Mouse (Mus musculus) liver, embryonic 16.5 days (tissue): Measurements from ENCODE around the gene Ccr10. TPM values are rescaled to one million over a fixed set of nuclear protein-coding genes. Genes with fewer than 3 reads are reported as not detected.
"Not testable (repeated sequence)": the region's sequence is repeated elsewhere in the genome, so short reads cannot be mapped to it uniquely, and the experiment has no call there.

Experiments used
- ATAC-seq: fragments of 200-750 bp; cut with Nextera tagmentation; 2 replicates; pipeline ENCODE4 v1.8.0; 2017; ENCODE audit warnings: low read depth, mild to moderate bottlenecking, moderate number of reproducible peaks, moderate library complexity
- H3K27ac ChIP-seq: fragments of 300-500 bp; sonication (generic); 2 replicates; pipeline ENCODE4 v1.5.1; 2014; ENCODE audit warnings: mild to moderate bottlenecking, low read length
- H3K27me3 ChIP-seq: fragments of 300-500 bp; sonication (generic); 2 replicates; pipeline ENCODE4 v1.6.1; 2014; ENCODE audit warnings: low read depth, low read length, mixed read lengths; ENCODE audit not compliant: control insufficient read depth, insufficient read depth
- H3K36me3 ChIP-seq: fragments of 300-500 bp; sonication (generic); 2 replicates; pipeline ENCODE4 v1.6.1; 2014; ENCODE audit warnings: mild to moderate bottlenecking; ENCODE audit not compliant: control insufficient read depth, insufficient read depth
- H3K4me1 ChIP-seq: fragments of 300-500 bp; sonication (generic); 2 replicates; pipeline ENCODE4 v1.6.1; 2014; ENCODE audit warnings: low read depth, low read length, mixed read lengths; ENCODE audit not compliant: control insufficient read depth
- H3K4me2 ChIP-seq: fragments of 300-500 bp; sonication (generic); 2 replicates; pipeline ENCODE4 v1.6.1; 2014; ENCODE audit warnings: low read depth, low read length, mixed read lengths
- H3K4me3 ChIP-seq: fragments of 300-500 bp; sonication (generic); 2 replicates; pipeline ENCODE4 v1.5.1; 2014; ENCODE audit warnings: low read depth, mild to moderate bottlenecking, low read length
- H3K9ac ChIP-seq: fragments of 300-500 bp; sonication (generic); 2 replicates; pipeline ENCODE4 v1.6.1; 2014; ENCODE audit warnings: low read depth, low read length
- H3K9me3 ChIP-seq: fragments of 300-500 bp; sonication (generic); replicated peaks from 2 replicates; pipeline ENCODE4 v1.6.1; 2016; ENCODE audit warnings: low read length; ENCODE audit not compliant: control insufficient read depth
- WGBS: fragments of 180-500 bp; shearing (Covaris S2); extraction: QIAGEN DNeasy Blood & Tissue Kit; methylation state at CpG from one replicate; pipeline ENCODE4 v1.1.7; 2014; ENCODE audit not compliant: insufficient replicate concordance; 5-methylcytosine and 5-hydroxymethylcytosine counted together
- microRNA-seq: library from miRNA; unstranded; fragments of <30 nt; microRNA quantifications from one replicate; pipeline ENCODE4, GENCODE M21; 2016
- polyA plus RNA-seq: library from polyadenylated mRNA; unstranded; fragments of >200 nt; fragmentation: Nextera tagmentation; extraction: Ambion mirVana; gene quantifications from 2 replicates; pipeline ENCODE4 v1.2.1, GENCODE M21; 2015

The Ccr10 gene
- polyA plus RNA-seq, 1 experiment from 2014 or later, result 0.05 TPM

DNA sequence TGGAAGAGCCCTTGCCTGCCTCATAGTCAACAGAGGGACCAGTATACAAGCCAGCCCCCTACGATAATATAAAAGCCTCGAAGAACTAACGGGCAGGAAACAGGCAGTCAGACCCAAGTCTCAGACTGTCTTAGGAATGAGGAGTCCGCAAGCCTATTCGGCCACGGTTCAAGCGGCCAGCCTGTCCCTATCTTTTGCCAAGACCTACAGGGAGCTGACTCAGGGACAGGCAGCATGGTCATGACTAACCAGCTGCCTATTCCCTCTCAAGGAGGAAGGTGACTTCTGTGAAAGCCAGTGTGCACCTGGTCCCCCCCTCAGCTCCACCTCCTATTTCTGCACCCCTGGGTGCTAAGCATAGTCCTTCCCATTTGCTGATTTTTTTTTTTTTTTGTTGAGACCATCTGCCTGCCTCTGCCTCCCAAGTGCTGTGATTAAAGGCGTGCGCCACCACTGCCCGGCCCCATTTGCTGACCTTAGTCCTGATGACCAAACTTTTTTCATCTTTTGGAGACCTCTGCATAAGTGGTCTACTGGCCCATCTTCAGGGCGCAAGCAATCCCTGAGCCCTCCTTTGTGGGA is 46.2 kb downstream of the Ccr10 start:
- Histone ChIP-seq H3K27me3 (no peaks in the 10 kb centered on the region), H3K4me1 (peaks cover 8% of the 10 kb centered on the region), H3K4me2 (no peak overlapping the region), H3K9ac (no peak overlapping the region), H3K4me3 (no peak overlapping the region), H3K9me3 (no peaks in the 10 kb centered on the region), H3K27ac (no peak overlapping the region), H3K36me3 (peaks cover 10% of the 10 kb centered on the region)
- no peak for ATAC-seq
- 73% methylated on average over 11 of the region's 11 CpGs for WGBS

DNA sequence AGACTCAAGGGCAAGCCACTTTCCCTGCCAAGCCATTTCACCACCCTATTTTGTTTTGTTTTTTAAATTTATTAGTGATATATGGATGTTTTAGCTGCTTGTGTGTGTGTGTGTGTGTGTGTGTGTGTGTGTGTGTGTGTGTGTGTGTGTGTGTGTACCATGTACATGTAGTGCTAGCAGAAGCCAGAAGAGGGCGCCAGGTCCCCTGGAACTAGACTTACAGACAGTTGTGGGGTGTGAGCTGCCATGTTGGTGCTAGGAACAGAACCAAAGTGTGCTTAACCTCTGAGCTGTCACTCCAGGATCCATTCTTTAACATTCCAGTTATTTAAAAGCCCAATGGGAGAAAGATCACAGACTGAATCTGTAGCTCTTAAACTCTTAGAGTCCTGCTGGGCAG is 48.2 kb downstream of the Ccr10 start:
- peaks cover 14% of the 10 kb centered on the region for H3K36me3 ChIP-seq
- WGBS, result 88% methylated on average over 1 of the region's 1 CpGs
- no peak overlapping the region for H3K4me2 ChIP-seq

DNA sequence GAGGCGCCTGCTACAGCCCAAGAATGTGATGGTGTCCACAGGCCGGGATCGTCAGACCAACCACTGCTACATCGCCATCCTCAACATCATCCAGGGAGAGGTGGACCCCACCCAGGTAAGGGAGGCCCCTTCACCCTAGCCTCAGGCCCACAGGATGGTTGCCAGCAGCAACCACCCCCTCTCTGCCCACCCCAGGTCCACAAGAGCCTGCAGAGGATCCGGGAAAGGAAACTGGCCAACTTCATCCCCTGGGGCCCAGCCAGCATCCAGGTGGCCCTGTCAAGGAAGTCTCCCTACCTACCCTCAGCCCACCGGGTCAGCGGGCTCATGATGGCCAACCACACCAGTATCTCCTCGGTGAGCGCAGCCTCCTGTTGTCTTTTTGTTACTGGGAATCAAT is 50.2 kb downstream of the Ccr10 start:
- not testable (repeated sequence) for H3K9ac ChIP-seq, ATAC-seq, H3K27me3 ChIP-seq, H3K9me3 ChIP-seq, H3K4me2 ChIP-seq, H3K27ac ChIP-seq, H3K4me3 ChIP-seq
- WGBS, result 82% methylated on average over 7 of the region's 9 CpGs
- H3K36me3 ChIP-seq, result peaks cover 14% of the 10 kb centered on the region
- peaks cover 10% of the 10 kb centered on the region for H3K4me1 ChIP-seq

More for the DNA sequence above, 48.2 kb downstream of the Ccr10 start:
- H3K4me3 ChIP-seq, result no peak overlapping the region
- H3K9ac ChIP-seq, result no peak overlapping the region
- H3K27me3 ChIP-seq, result no peaks in the 10 kb centered on the region
- no peak overlapping the region for H3K27ac ChIP-seq
- peaks cover 8% of the 10 kb centered on the region for H3K4me1 ChIP-seq
- no peak for ATAC-seq
- no peaks in the 10 kb centered on the region for H3K9me3 ChIP-seq

DNA sequence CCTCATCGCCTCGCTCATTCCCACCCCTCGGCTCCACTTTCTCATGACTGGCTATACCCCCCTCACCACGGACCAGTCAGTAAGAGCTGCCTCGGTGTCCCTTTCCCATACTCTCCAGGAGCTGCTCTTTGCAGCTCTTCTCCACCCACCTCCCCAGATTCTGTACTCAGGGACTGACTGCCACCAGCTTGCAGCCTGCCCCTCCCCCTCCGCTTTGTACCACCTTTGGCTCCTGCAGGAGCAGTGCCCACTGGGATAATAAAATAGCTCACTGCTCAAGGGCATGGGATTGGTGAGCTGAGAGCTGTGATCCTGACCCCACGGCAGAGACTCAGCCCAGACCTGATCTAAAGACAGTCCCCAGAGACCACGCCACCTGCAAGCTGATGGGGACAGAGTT is 50.7 kb downstream of the Ccr10 start:
- H3K4me2 ChIP-seq, H3K9me3 ChIP-seq, H3K27ac ChIP-seq, ATAC-seq, H3K4me1 ChIP-seq, H3K27me3 ChIP-seq, H3K9ac ChIP-seq, H3K4me3 ChIP-seq: not testable (repeated sequence)
- WGBS, result 88% methylated on average over 8 of the region's 8 CpGs
- peaks cover 14% of the 10 kb centered on the region for H3K36me3 ChIP-seq

Small RNA genes lying within 50 kb of the gene (microRNA-seq; reads per million reads assigned to microRNA genes)
- not detected for gene Gm27626

Other genes starting within 250 kb of the Ccr10 start
- gene Stat3, start 235.9 kb downstream of the Ccr10 start, polyA plus RNA-seq, result 32.8 and 39.2 TPM in 2 replicates
- gene Cavin1, start 204.6 kb downstream of the Ccr10 start, polyA plus RNA-seq, result 26.0 and 29.7 TPM in 2 replicates
- gene Atp6v0a1, start 166.0 kb downstream of the Ccr10 start, polyA plus RNA-seq, result 47.5 and 49.9 TPM in 2 replicates
- gene Naglu, start 105.4 kb downstream of the Ccr10 start, polyA plus RNA-seq, result 7.1 and 7.2 TPM in 2 replicates
- gene Hsd17b1, start 97.0 kb downstream of the Ccr10 start, polyA plus RNA-seq, result 0.28 and 0.30 TPM in 2 replicates
- gene Coasy, start 92.9 kb downstream of the Ccr10 start, polyA plus RNA-seq, result 20.1 and 20.5 TPM in 2 replicates
- 23.8 and 24.5 TPM in 2 replicates for gene Mlx, start 88.2 kb downstream of the Ccr10 start, polyA plus RNA-seq
- 11.7 and 11.8 TPM in 2 replicates for gene Psmc3ip, start 80.0 kb downstream of the Ccr10 start, polyA plus RNA-seq
- 11.9 and 12.3 TPM in 2 replicates for gene Retreg3, start 55.5 kb downstream of the Ccr10 start, polyA plus RNA-seq
- 34.3 and 36.6 TPM in 2 replicates for gene Tubg1, start 55.5 kb downstream of the Ccr10 start, polyA plus RNA-seq
- 0.05 and 0.09 TPM in 2 replicates for gene Tubg2, start 19.5 kb downstream of the Ccr10 start, polyA plus RNA-seq
- 0.11 and 0.17 TPM in 2 replicates for gene Cntnap1, start 4.9 kb downstream of the Ccr10 start, polyA plus RNA-seq
- 1.1 and 1.7 TPM in 2 replicates for gene Plekhh3, start 4.1 kb downstream of the Ccr10 start, polyA plus RNA-seq
- 10.8 and 12.5 TPM in 2 replicates for gene Ezh1, start 51.0 kb upstream of the Ccr10 start, polyA plus RNA-seq
- 20.8 and 21.8 TPM in 2 replicates for gene Ramp2, start 70.6 kb upstream of the Ccr10 start, polyA plus RNA-seq
- 72.2 and 75.2 TPM in 2 replicates for gene Vps25, start 78.3 kb upstream of the Ccr10 start, polyA plus RNA-seq
- 4.3 and 5.4 TPM in 2 replicates for gene Wnk4, start 85.1 kb upstream of the Ccr10 start, polyA plus RNA-seq
- gene Cntd1, start 103.6 kb upstream of the Ccr10 start, polyA plus RNA-seq, result 0.70 and 0.74 TPM in 2 replicates
- gene Coa3, start 103.7 kb upstream of the Ccr10 start, polyA plus RNA-seq, result 77.7 and 79.9 TPM in 2 replicates
- gene Becn1, start 126.8 kb upstream of the Ccr10 start, polyA plus RNA-seq, result 89.6 and 93.6 TPM in 2 replicates
- gene Psme3, start 140.8 kb upstream of the Ccr10 start, polyA plus RNA-seq, result 162 and 170 TPM in 2 replicates
- 1.5 and 1.8 TPM in 2 replicates for gene Aoc2, start 149.6 kb upstream of the Ccr10 start, polyA plus RNA-seq
- gene Aoc3, start 155.2 kb upstream of the Ccr10 start, polyA plus RNA-seq, result 0.05 TPM in 2 replicates
- gene G6pc, start 192.1 kb upstream of the Ccr10 start, polyA plus RNA-seq, result 0.15 and 0.26 TPM in 2 replicates
- 31.0 and 35.3 TPM in 2 replicates for gene Aarsd1, start 242.2 kb upstream of the Ccr10 start, polyA plus RNA-seq
- 2.2 TPM in 2 replicates for gene Gm27029, start 249.4 kb upstream of the Ccr10 start, polyA plus RNA-seq
- gene Rundc1, start 249.6 kb upstream of the Ccr10 start, polyA plus RNA-seq, result 4.7 and 5.2 TPM in 2 replicates
- gene Ptges3l, start 249.9 kb upstream of the Ccr10 start, polyA plus RNA-seq, result 0.82 and 2.0 TPM in 2 replicates